15 mouse cellular contexts compared by ENCODE assay signal in genomic region chr8:70179082-70179481, GRCm38 (mm10). TPM values are rescaled to one million over a fixed set of nuclear protein-coding genes. Genes with fewer than 3 reads are reported as not detected.
DNase-seq lines count a peak whose midpoint lies in the region; ATAC-seq and TF ChIP-seq lines count a peak whose summit lies in the region.
"Had no signal": no experiment of that assay in that cellular context is flagged by ENCODE, and none has a peak within 500 bp of the region (broad histone marks: within the 10 kb centered on the region; RNA-seq: fewer than 3 reads in every experiment).

No protein-coding gene starts in this region.

- no peak overlapping the region for H3K27ac ChIP-seq in intestine, embryonic 16.5 days (ENCODE audit: low read length)
- no peak overlapping the region for H3K27ac ChIP-seq in intestine, embryonic 15.5 days
- H3K27ac ChIP-seq in midbrain, embryonic 14.5 days (replicated peaks; ENCODE audit: low read depth, low read length) = no peak overlapping the region
- no peak overlapping the region for H3K27ac ChIP-seq in midbrain, embryonic 10.5 days (replicated peaks)
- no peak overlapping the region for H3K27ac ChIP-seq in stomach, postnatal 0 days (replicated peaks)
- H3K27ac ChIP-seq: embryonic facial prominence, embryonic 10.5 days; heart, embryonic 10.5 days; hindbrain, embryonic 15.5 days; lung, embryonic 15.5 days; neural tube, embryonic 12.5 days had no signal

- 0 out of 2 replicates have a peak, but pooled peaks have one; percentile 25 for ATAC-seq in intestine, embryonic 16.5 days
- ATAC-seq in intestine, embryonic 15.5 days = no peak
- ATAC-seq in midbrain, embryonic 14.5 days (ENCODE audit: low FRiP score, low TSS enrichment) = no peak
- peak; percentile 67; the same call in 1 of the 2 replicates for ATAC-seq in common myeloid progenitor, adult 5-6 weeks (replicated peaks; ENCODE audit: low read depth, poor library complexity, severe bottlenecking)
- no peak for ATAC-seq in stomach, postnatal 0 days (ENCODE audit: low FRiP score, low TSS enrichment)
- no peak for ATAC-seq in cerebellum, adult (ENCODE audit: insufficient number of reproducible peaks, low FRiP score, low TSS enrichment)
- ATAC-seq: forebrain, embryonic 16.5 days had no signal

- no peak overlapping the region for H3K4me2 ChIP-seq in intestine, embryonic 16.5 days (ENCODE audit: low read depth, low read length)
- H3K4me2 ChIP-seq in intestine, embryonic 15.5 days (replicated peaks) = no peak overlapping the region
- H3K4me2 ChIP-seq in midbrain, embryonic 14.5 days (ENCODE audit: low read length) = no peak overlapping the region
- no peak overlapping the region for H3K4me2 ChIP-seq in stomach, postnatal 0 days (replicated peaks; ENCODE audit: low read depth)
- H3K4me2 ChIP-seq: hindbrain, embryonic 15.5 days; lung, embryonic 15.5 days; neural tube, embryonic 12.5 days had no signal

- H3K27me3 ChIP-seq in intestine, embryonic 16.5 days (replicated peaks; ENCODE audit: control insufficient read depth, insufficient read depth, low read length) = no peaks in the 10 kb centered on the region
- no peaks in the 10 kb centered on the region for H3K27me3 ChIP-seq in intestine, embryonic 15.5 days (replicated peaks)
- H3K27me3 ChIP-seq in midbrain, embryonic 14.5 days (ENCODE audit: control insufficient read depth, insufficient read depth, low read length) = no peaks in the 10 kb centered on the region
- no peaks in the 10 kb centered on the region for H3K27me3 ChIP-seq in midbrain, embryonic 10.5 days (ENCODE audit: low read depth, poor library complexity, severe bottlenecking)
- H3K27me3 ChIP-seq in stomach, postnatal 0 days (ENCODE audit: control insufficient read depth, insufficient read depth, low read length) = no peaks in the 10 kb centered on the region
- H3K27me3 ChIP-seq: hindbrain, embryonic 15.5 days; lung, embryonic 15.5 days; neural tube, embryonic 12.5 days had no signal

- H3K4me3 ChIP-seq in intestine, embryonic 16.5 days (ENCODE audit: low read length) = no peak overlapping the region
- H3K4me3 ChIP-seq in intestine, embryonic 15.5 days (replicated peaks) = no peak overlapping the region
- H3K4me3 ChIP-seq in midbrain, embryonic 14.5 days (replicated peaks; ENCODE audit: low read depth, low read length) = no peak overlapping the region
- no peak overlapping the region for H3K4me3 ChIP-seq in midbrain, embryonic 10.5 days
- no peak overlapping the region for H3K4me3 ChIP-seq in stomach, postnatal 0 days (ENCODE audit: low read depth, low read length)
- H3K4me3 ChIP-seq: embryonic facial prominence, embryonic 10.5 days; heart, embryonic 10.5 days; hindbrain, embryonic 15.5 days; lung, embryonic 15.5 days; neural tube, embryonic 12.5 days had no signal

- H3K9ac ChIP-seq in intestine, embryonic 16.5 days (ENCODE audit: low read depth, low read length) = no peak overlapping the region
- H3K9ac ChIP-seq in intestine, embryonic 15.5 days = no peak overlapping the region
- H3K9ac ChIP-seq in midbrain, embryonic 14.5 days (replicated peaks; ENCODE audit: low read length) = no peak overlapping the region
- no peak overlapping the region for H3K9ac ChIP-seq in stomach, postnatal 0 days (ENCODE audit: low read length)
- H3K9ac ChIP-seq: hindbrain, embryonic 15.5 days; lung, embryonic 15.5 days; neural tube, embryonic 12.5 days had no signal

- DNase-seq in midbrain, embryonic 14.5 days = peak; percentile 19
- DNase-seq in midbrain, embryonic 10.5 days (ENCODE audit: low spot score) = no peak
- no peak for DNase-seq in stomach, postnatal 0 days (ENCODE audit: low spot score)
- no peak for DNase-seq in layer of hippocampus, adult 9-10 months (ENCODE audit: low spot score)
- DNase-seq: layer of hippocampus, postnatal 36 days had no signal

- TF ChIP-seq EP300 in stomach, postnatal 0 days (optimal IDR thresholded peaks at IDR 0.05) = no peak

- TF ChIP-seq CTCF in stomach, postnatal 0 days (IDR thresholded peaks at IDR 0.05; ENCODE audit: low read depth) = peak; percentile 74

- 94% methylated on average over 4 of the region's 4 CpGs for WGBS in intestine, embryonic 16.5 days
- whole genome bisulfite sequencing in intestine, embryonic 15.5 days = 94% methylated on average over 4 of the region's 4 CpGs
- WGBS in midbrain, embryonic 14.5 days = 98% methylated on average over 4 of the region's 4 CpGs
- 97% methylated on average over 4 of the region's 4 CpGs for WGBS in midbrain, embryonic 10.5 days
- WGBS in stomach, postnatal 0 days = over 99% methylated on average over 4 of the region's 4 CpGs

- peaks cover 12% of the 10 kb centered on the region for H3K4me1 ChIP-seq in intestine, embryonic 16.5 days (ENCODE audit: control insufficient read depth, insufficient read depth, low read length)
- peaks cover 14% of the 10 kb centered on the region for H3K4me1 ChIP-seq in intestine, embryonic 15.5 days (replicated peaks)
- H3K4me1 ChIP-seq in midbrain, embryonic 14.5 days (ENCODE audit: control insufficient read depth, insufficient read depth, low read length) = no peaks in the 10 kb centered on the region
- H3K4me1 ChIP-seq in midbrain, embryonic 10.5 days = peaks cover 6% of the 10 kb centered on the region
- no peaks in the 10 kb centered on the region for H3K4me1 ChIP-seq in stomach, postnatal 0 days (replicated peaks; ENCODE audit: control insufficient read depth, insufficient read depth)

- H3K9me3 ChIP-seq in intestine, embryonic 16.5 days (ENCODE audit: control insufficient read depth, low read length) = no peaks in the 10 kb centered on the region
- H3K9me3 ChIP-seq in intestine, embryonic 15.5 days = no peaks in the 10 kb centered on the region
- H3K9me3 ChIP-seq in midbrain, embryonic 14.5 days (ENCODE audit: control insufficient read depth, low read length) = no peaks in the 10 kb centered on the region
- H3K9me3 ChIP-seq in midbrain, embryonic 10.5 days (replicated peaks) = no peaks in the 10 kb centered on the region
- no peaks in the 10 kb centered on the region for H3K9me3 ChIP-seq in stomach, postnatal 0 days (ENCODE audit: control insufficient read depth, low read length)
- H3K9me3 ChIP-seq: embryonic facial prominence, embryonic 10.5 days; heart, embryonic 10.5 days; hindbrain, embryonic 15.5 days; lung, embryonic 15.5 days; neural tube, embryonic 12.5 days had no signal

- peaks cover 13% of the 10 kb centered on the region; the same call in 1 of the 2 replicates for H3K36me3 ChIP-seq in intestine, embryonic 16.5 days (ENCODE audit: control insufficient read depth, insufficient read depth, low read length)
- H3K36me3 ChIP-seq in intestine, embryonic 15.5 days = peaks cover 9% of the 10 kb centered on the region; the same call in 1 of the 2 replicates
- H3K36me3 ChIP-seq in midbrain, embryonic 14.5 days (ENCODE audit: control insufficient read depth, insufficient read depth, low read length) = peaks cover 53% of the 10 kb centered on the region
- peaks cover 70% of the 10 kb centered on the region for H3K36me3 ChIP-seq in midbrain, embryonic 10.5 days
- peaks cover 10% of the 10 kb centered on the region for H3K36me3 ChIP-seq in stomach, postnatal 0 days (ENCODE audit: control insufficient read depth, insufficient read depth, low read length)

RNA-seq across cellular contexts. Expression of gene Tmem161a, which starts 6.9 kb away (rescaled TPM):
- 66.9 and 67.7 TPM in 2 replicates for polyA plus RNA-seq in intestine, embryonic 16.5 days (2015; fragmentation: Nextera tagmentation; extraction: Ambion mirVana)
- 55.7 and 64.3 TPM in 2 replicates for polyA plus RNA-seq in intestine, embryonic 15.5 days (2015; fragmentation: Nextera tagmentation; extraction: Ambion mirVana)
- polyA plus RNA-seq in midbrain, embryonic 14.5 days (2014; fragmentation: Nextera tagmentation; extraction: Ambion mirVana) = 31.2 and 40.7 TPM in 2 replicates
- polyA plus RNA-seq in midbrain, embryonic 10.5 days (2016; fragmentation: Nextera tagmentation; extraction: Ambion mirVana) = 66.1 and 73.4 TPM in 2 replicates
- 11.0 and 15.3 TPM in 2 replicates for total RNA-seq in common myeloid progenitor, adult 5-6 weeks (2017)
- 38.2 and 40.8 TPM in 2 replicates for polyA plus RNA-seq in stomach, postnatal 0 days (2015; fragmentation: Nextera tagmentation; extraction: Ambion mirVana)

RNA-seq across cellular contexts. Expression of gene Slc25a42, which starts 33.0 kb away (rescaled TPM):
- polyA plus RNA-seq in intestine, embryonic 16.5 days (2015; fragmentation: Nextera tagmentation; extraction: Ambion mirVana) = 7.6 and 10.5 TPM in 2 replicates
- 5.8 and 6.0 TPM in 2 replicates for polyA plus RNA-seq in intestine, embryonic 15.5 days (2015; fragmentation: Nextera tagmentation; extraction: Ambion mirVana)
- polyA plus RNA-seq in midbrain, embryonic 14.5 days (2014; fragmentation: Nextera tagmentation; extraction: Ambion mirVana) = 5.1 and 5.6 TPM in 2 replicates
- polyA plus RNA-seq in midbrain, embryonic 10.5 days (2016; fragmentation: Nextera tagmentation; extraction: Ambion mirVana) = 2.2 and 2.7 TPM in 2 replicates
- total RNA-seq in common myeloid progenitor, adult 5-6 weeks (2017) = 4.1 and 4.7 TPM in 2 replicates
- 3.1 and 4.5 TPM in 2 replicates for polyA plus RNA-seq in stomach, postnatal 0 days (2015; fragmentation: Nextera tagmentation; extraction: Ambion mirVana)

RNA-seq across cellular contexts. Expression of gene Mef2b, which starts 39.6 kb away (rescaled TPM):
- 0.11 and 0.23 TPM in 2 replicates for polyA plus RNA-seq in intestine, embryonic 16.5 days (2015; fragmentation: Nextera tagmentation; extraction: Ambion mirVana)
- polyA plus RNA-seq in intestine, embryonic 15.5 days (2015; fragmentation: Nextera tagmentation; extraction: Ambion mirVana) = 0.11 TPM in 1 of 2 replicates, not detected in the other
- 0.46 and 0.50 TPM in 2 replicates for polyA plus RNA-seq in midbrain, embryonic 14.5 days (2014; fragmentation: Nextera tagmentation; extraction: Ambion mirVana)
- 0.46 and 0.86 TPM in 2 replicates for polyA plus RNA-seq in midbrain, embryonic 10.5 days (2016; fragmentation: Nextera tagmentation; extraction: Ambion mirVana)
- total RNA-seq in common myeloid progenitor, adult 5-6 weeks (2017) = not detected in 2 replicates
- 0.10 TPM in 1 of 2 replicates, not detected in the other for polyA plus RNA-seq in stomach, postnatal 0 days (2015; fragmentation: Nextera tagmentation; extraction: Ambion mirVana)

RNA-seq across cellular contexts. Expression of gene Borcs8, which starts 39.8 kb away (rescaled TPM):
- 38.4 and 42.4 TPM in 2 replicates for polyA plus RNA-seq in intestine, embryonic 16.5 days (2015; fragmentation: Nextera tagmentation; extraction: Ambion mirVana)
- 34.6 and 40.1 TPM in 2 replicates for polyA plus RNA-seq in intestine, embryonic 15.5 days (2015; fragmentation: Nextera tagmentation; extraction: Ambion mirVana)
- polyA plus RNA-seq in midbrain, embryonic 14.5 days (2014; fragmentation: Nextera tagmentation; extraction: Ambion mirVana) = 64.2 and 71.2 TPM in 2 replicates
- polyA plus RNA-seq in midbrain, embryonic 10.5 days (2016; fragmentation: Nextera tagmentation; extraction: Ambion mirVana) = 38.2 and 41.3 TPM in 2 replicates
- total RNA-seq in common myeloid progenitor, adult 5-6 weeks (2017) = 37.0 and 39.2 TPM in 2 replicates
- 30.1 and 30.5 TPM in 2 replicates for polyA plus RNA-seq in stomach, postnatal 0 days (2015; fragmentation: Nextera tagmentation; extraction: Ambion mirVana)

RNA-seq across cellular contexts. Expression of gene Rfxank, which starts 40.1 kb away (rescaled TPM):
- 12.6 and 15.3 TPM in 2 replicates for polyA plus RNA-seq in intestine, embryonic 16.5 days (2015; fragmentation: Nextera tagmentation; extraction: Ambion mirVana)
- polyA plus RNA-seq in intestine, embryonic 15.5 days (2015; fragmentation: Nextera tagmentation; extraction: Ambion mirVana) = 11.7 and 12.3 TPM in 2 replicates
- polyA plus RNA-seq in midbrain, embryonic 14.5 days (2014; fragmentation: Nextera tagmentation; extraction: Ambion mirVana) = 6.7 and 7.5 TPM in 2 replicates
- 16.1 and 18.1 TPM in 2 replicates for polyA plus RNA-seq in midbrain, embryonic 10.5 days (2016; fragmentation: Nextera tagmentation; extraction: Ambion mirVana)
- 5.5 and 16.5 TPM in 2 replicates for total RNA-seq in common myeloid progenitor, adult 5-6 weeks (2017)
- polyA plus RNA-seq in stomach, postnatal 0 days (2015; fragmentation: Nextera tagmentation; extraction: Ambion mirVana) = 8.9 and 9.8 TPM in 2 replicates

Comparison
In these comparisons a context has a peak if more than half of its experiments do, and no peak if none do; other contexts are left out.
1. ATAC-seq: peak in intestine, embryonic 16.5 days (single experiment) and common myeloid progenitor, adult 5-6 weeks (single experiment); none in intestine, embryonic 15.5 days (single experiment), midbrain, embryonic 14.5 days (single experiment), stomach, postnatal 0 days (single experiment) and cerebellum, adult (single experiment).